Mouse (Mus musculus): Measurements from ENCODE around the gene Ttll7.

The Ttll7 gene

GRCm38 (mm10) chr3:146851966-146852891 is at the start of gene Ttll7:
TSS of gene Ttll7 (plus strand) at chr3:146852367.
- DNase-seq (ENCODE audit: inconsistent ontology term) = peak; percentile 87

- peak; percentile 76 for DNase-seq (ENCODE audit: inconsistent ontology term)
Measured at GRCm38 (mm10) chr3:146812041-146812878, 39.9 kb upstream of the Ttll7 start.

- peak; percentile 95 for DNase-seq (ENCODE audit: inconsistent ontology term)
Measured at GRCm38 (mm10) chr3:146812901-146813393, 39.2 kb upstream of the Ttll7 start, which contains the start of gene Prkacb. TSS of gene Prkacb (minus strand) at chr3:146812990.

GRCm38 (mm10) chr3:146813624-146814023 is 38.5 kb upstream of the Ttll7 start:
- peak; percentile 3 for DNase-seq (ENCODE audit: inconsistent ontology term)

DNA sequence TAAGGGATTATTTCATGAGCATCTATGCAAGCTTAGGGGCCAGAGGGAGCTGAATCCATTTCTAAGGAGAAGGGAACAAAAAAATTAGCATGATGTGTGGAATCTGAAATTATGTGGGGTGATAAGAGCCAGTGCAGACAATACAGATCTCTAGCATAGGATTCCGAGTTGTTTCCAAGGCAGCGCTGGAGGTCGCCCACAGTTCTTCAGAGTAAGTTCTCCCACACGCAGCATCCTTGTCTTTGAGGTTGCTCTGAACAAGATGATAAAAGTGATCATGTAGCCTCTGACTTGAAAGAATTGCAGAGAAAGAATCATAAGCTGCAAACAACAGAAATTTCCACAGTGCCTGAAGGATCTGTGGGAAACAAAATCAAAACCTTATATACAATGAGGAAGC is 31.4 kb upstream of the Ttll7 start:
- no peak for DNase-seq (ENCODE audit: inconsistent ontology term)

- DNase-seq (ENCODE audit: inconsistent ontology term) = no peak
Measured at GRCm38 (mm10) chr3:146842766-146843165, 9.4 kb upstream of the Ttll7 start.

GRCm38 (mm10) chr3:146843470-146843869 is 8.7 kb upstream of the Ttll7 start:
- DNase-seq (ENCODE audit: inconsistent ontology term) = no peak

GRCm38 (mm10) chr3:146846237-146846636 is 5.9 kb upstream of the Ttll7 start:
- DNase-seq (ENCODE audit: inconsistent ontology term) = no peak

DNA sequence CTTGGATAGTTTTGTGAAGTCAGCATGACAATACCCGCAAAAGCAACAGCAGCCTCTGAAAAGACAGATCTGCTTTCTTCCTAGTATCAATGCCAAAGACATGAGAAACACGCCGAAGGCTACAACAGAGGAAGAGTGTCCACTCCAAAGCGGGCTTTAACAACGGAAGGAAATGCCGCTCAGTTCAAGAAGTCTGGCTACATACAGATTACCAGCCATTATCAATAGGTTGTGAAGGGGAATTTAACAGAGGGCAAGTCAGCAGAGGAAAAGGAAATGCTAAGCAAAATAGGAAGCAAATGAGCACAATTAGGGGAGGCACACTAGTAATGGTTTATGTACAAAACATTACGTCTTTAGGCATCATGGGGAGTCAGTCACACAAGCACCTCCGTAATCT is 4.1 kb upstream of the Ttll7 start:
- DNase-seq (ENCODE audit: inconsistent ontology term) = no peak

GRCm38 (mm10) chr3:146849360-146849759 is 2.8 kb upstream of the Ttll7 start:
- no peak for DNase-seq (ENCODE audit: inconsistent ontology term)

DNA sequence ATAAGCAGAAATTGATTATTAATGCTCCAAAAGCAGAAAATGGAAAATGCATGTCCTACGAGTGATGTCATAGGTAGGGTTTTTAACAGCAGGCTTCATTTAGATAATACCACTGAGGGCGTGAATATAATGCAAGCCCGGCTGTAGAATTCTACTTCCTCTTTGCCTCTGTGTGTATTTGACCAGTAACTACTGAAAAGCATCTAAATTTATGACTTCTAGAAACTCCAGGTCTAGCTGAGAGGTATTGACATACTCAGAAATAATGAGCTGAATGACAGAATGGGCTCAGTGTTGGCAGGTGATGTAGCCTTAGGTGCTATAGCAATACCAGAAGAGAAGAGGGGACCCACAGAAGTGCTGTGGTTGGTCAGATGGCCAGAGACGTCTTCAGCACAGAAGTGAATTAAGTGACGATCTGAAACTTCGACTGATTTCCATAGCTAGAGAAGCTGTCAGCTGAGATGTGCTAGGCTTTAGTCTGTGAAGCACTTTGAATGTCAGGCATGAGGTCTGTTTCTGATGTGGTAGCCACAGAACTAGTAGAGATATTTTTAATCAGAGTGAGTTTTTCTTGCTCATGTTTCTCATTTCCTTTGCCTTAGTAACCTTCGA is 2.4 kb downstream of the Ttll7 start:
- no peak for DNase-seq (ENCODE audit: inconsistent ontology term)

GRCm38 (mm10) chr3:146857373-146857772 is 5.2 kb downstream of the Ttll7 start:
- no peak for DNase-seq (ENCODE audit: inconsistent ontology term)

GRCm38 (mm10) chr3:146860308-146860707 is 8.1 kb downstream of the Ttll7 start:
- no peak for DNase-seq (ENCODE audit: inconsistent ontology term)

DNA sequence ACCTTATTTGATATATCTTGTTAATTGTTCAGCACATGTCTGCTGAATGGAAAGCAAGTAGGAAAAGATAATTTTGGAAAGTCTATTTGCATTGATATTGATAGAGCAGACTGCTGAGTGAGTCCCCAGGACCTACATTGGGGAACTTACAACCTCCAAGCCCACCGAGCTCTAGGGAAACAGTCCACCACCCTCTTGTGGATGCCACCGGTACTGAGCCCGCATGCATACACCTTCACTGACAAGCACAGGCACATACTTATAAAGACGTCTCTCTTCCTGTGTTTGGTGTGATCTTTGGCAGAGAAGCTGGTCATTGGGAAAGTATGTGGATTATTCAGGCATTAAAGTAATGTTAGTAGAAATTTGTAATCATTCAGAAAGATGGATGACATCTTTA is 14.4 kb downstream of the Ttll7 start:
- no peak for DNase-seq (ENCODE audit: inconsistent ontology term)

- DNase-seq (ENCODE audit: inconsistent ontology term) = no peak
Measured at GRCm38 (mm10) chr3:146871954-146872353, 19.8 kb downstream of the Ttll7 start.

DNA sequence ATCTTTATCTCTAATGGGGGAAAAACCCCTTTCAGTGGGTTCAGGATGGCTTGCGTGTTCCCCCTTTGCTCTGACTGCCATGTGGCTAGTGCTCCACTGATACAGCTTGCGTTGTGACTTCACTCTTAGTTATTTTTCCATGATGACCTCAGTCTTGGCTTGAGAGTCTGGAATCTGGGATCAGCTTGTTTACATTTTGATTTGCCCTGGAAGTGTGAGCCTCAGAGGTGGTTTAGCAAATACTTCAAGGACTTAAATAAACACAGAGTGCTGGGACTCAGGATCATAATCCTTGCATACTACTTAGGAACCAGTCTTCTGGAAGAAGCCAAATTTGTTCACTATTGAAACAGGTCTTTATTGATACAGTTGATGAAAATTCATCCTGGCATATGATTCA is 23.8 kb downstream of the Ttll7 start:
- peak; percentile 63 for DNase-seq (ENCODE audit: inconsistent ontology term)

GRCm38 (mm10) chr3:146893931-146894330 is 41.8 kb downstream of the Ttll7 start:
- DNase-seq (ENCODE audit: inconsistent ontology term) = no peak

DNA sequence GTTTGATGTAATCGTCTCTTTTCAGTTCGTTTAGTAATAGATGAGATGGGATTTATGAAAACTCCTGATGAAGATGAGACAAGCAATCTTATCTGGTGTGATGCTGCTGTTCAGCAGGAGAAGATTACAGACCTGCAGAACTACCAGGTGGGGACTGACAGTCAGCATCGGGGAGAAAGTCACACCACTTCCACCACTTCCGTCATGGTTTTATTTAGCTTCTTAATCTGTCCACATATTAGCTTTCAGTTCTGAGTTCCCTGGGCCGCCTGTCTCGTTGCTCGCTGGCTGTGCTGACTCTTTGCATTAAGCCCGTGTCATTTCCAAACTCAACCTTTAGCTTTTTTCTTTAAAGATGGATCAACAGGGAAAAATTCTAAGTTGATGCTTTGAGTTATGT is 44.4 kb downstream of the Ttll7 start:
- no peak for DNase-seq (ENCODE audit: inconsistent ontology term)

DNA sequence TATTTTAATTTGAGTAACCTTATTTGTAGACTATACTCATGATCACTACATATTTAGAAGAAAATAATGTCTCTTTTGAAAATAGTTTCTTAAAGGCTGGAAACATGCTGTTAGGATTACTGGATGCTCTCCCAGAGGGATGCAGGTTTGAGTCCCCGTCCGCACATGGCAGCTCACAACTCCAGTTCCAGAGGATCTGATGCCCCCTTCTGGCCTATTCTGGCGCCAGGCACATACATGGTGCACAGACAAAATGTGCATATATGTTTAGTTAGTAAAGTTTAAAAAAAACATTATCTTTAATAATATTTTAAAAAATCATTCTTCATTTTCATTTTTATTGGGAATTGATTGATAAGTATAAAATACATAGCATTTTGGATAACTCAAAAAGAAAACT is 47.9 kb downstream of the Ttll7 start:
- DNase-seq (ENCODE audit: inconsistent ontology term) = no peak

DNA sequence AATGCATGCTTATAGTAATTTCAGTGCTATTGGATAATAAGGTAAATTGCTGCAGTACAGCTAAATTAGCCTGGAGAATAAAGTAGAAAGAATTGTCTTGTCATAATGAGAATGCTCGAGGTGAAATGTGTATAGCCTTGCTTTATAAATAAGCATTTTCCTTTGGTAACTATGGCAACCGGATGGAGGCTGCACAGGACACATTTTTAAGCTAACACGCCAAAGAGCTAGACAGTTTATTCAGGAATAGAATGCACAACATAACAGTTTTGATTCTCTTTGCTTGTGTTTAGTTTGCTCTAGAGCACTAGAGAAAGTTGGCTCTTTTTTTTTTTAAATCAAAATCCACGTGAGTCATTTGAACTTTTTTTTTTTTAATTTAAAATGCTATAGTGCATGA is 49.6 kb downstream of the Ttll7 start:
- no peak for DNase-seq (ENCODE audit: inconsistent ontology term)

- no peak for DNase-seq (ENCODE audit: inconsistent ontology term)
Measured at GRCm38 (mm10) chr3:146905606-146906005, 53.4 kb downstream of the Ttll7 start.

- DNase-seq (ENCODE audit: inconsistent ontology term) = no peak
Measured at GRCm38 (mm10) chr3:146908922-146909321, 56.8 kb downstream of the Ttll7 start.

Measured in Muller cell, postnatal 12 days (primary cell).